In genomic region chr1:11566730-11567129, GRCm38 (mm10) we compare ENCODE assay signal across 26 mouse cellular contexts.
"Had no signal": no experiment of that assay in that cellular context is flagged by ENCODE, and none has a peak within 500 bp of the region (broad histone marks: within the 10 kb centered on the region; RNA-seq: fewer than 3 reads in every experiment).

No protein-coding gene starts in this region.

- H3K9me3 ChIP-seq: heart, embryonic 13.5 days; heart, embryonic 15.5 days; hindbrain, embryonic 13.5 days; hindbrain, embryonic 15.5 days; kidney, embryonic 15.5 days; limb, embryonic 13.5 days; limb, embryonic 15.5 days; liver, embryonic 12.5 days had no signal

- H3K4me1 ChIP-seq: heart, embryonic 13.5 days; heart, embryonic 15.5 days; hindbrain, embryonic 13.5 days; hindbrain, embryonic 15.5 days; kidney, embryonic 15.5 days; limb, embryonic 13.5 days; limb, embryonic 15.5 days; liver, embryonic 12.5 days had no signal

- H3K4me2 ChIP-seq: heart, embryonic 11.5 days; heart, embryonic 13.5 days; heart, embryonic 15.5 days; hindbrain, embryonic 13.5 days; hindbrain, embryonic 15.5 days; kidney, embryonic 15.5 days; limb, embryonic 13.5 days; limb, embryonic 15.5 days; liver, embryonic 12.5 days had no signal

- H3K4me3 ChIP-seq: heart, adult 2 months; heart, embryonic 13.5 days; heart, embryonic 15.5 days; hindbrain, embryonic 13.5 days; hindbrain, embryonic 15.5 days; kidney, embryonic 15.5 days; limb, embryonic 13.5 days; limb, embryonic 15.5 days; liver, embryonic 12.5 days had no signal

- H3K9ac ChIP-seq: heart, embryonic 13.5 days; heart, embryonic 15.5 days; hindbrain, embryonic 13.5 days; hindbrain, embryonic 15.5 days; kidney, embryonic 15.5 days; limb, embryonic 13.5 days; limb, embryonic 15.5 days; liver, embryonic 12.5 days; liver, embryonic 14.5 days had no signal

- DNase-seq: gastrocnemius, postnatal 14 days; gastrocnemius, postnatal 36 days; heart, adult 11 months; heart, adult 2 months; heart, postnatal 14 days; heart, postnatal 36 days; kidney, adult 11 months; kidney, adult 2 months; kidney, adult 9 months; kidney, postnatal 14 days; kidney, postnatal 36 days; layer of hippocampus, postnatal 36 days; left cerebral cortex, postnatal 4 days had no signal

- H3K27ac ChIP-seq: heart, adult 2 months; heart, embryonic 13.5 days; heart, embryonic 15.5 days; hindbrain, embryonic 13.5 days; hindbrain, embryonic 15.5 days; hindbrain, postnatal 0 days; kidney, embryonic 15.5 days; kidney, postnatal 0 days; limb, embryonic 13.5 days; limb, embryonic 15.5 days; liver, embryonic 12.5 days; liver, embryonic 14.5 days had no signal

- H3K27me3 ChIP-seq: heart, embryonic 15.5 days; hindbrain, embryonic 13.5 days; hindbrain, embryonic 15.5 days; kidney, embryonic 15.5 days; limb, embryonic 13.5 days; limb, embryonic 15.5 days; liver, embryonic 12.5 days had no signal

- H3K36me3 ChIP-seq: heart, embryonic 13.5 days; heart, embryonic 15.5 days; hindbrain, embryonic 13.5 days; hindbrain, embryonic 15.5 days; kidney, embryonic 15.5 days; limb, embryonic 13.5 days; limb, embryonic 15.5 days; liver, embryonic 12.5 days had no signal

- ATAC-seq: hindbrain, postnatal 0 days; intestine, embryonic 16.5 days; liver, embryonic 12.5 days had no signal
